Mouse (Mus musculus) stomach, postnatal 0 days (tissue): Measurements from ENCODE around the gene Ggt7. TPM values are rescaled to one million over a fixed set of nuclear protein-coding genes. Genes with fewer than 3 reads are reported as not detected.

Experiments
- ATAC-seq: fragments of 200-750 bp; cut with Nextera tagmentation; 2 replicates; pipeline ENCODE4 v1.8.0; 2017; ENCODE audit not compliant: low FRiP score, low TSS enrichment
- DNase-seq: peaks from one replicate; pipeline ENCODE4 v3.0.0-alpha.2; 2016; ENCODE audit warnings: low spot score
- H3K27ac ChIP-seq: fragments of 300-500 bp; sonication (generic); replicated peaks from 2 replicates; pipeline ENCODE4 v1.5.1; 2014; ENCODE audit warnings: mild to moderate bottlenecking, control low read depth
- H3K27me3 ChIP-seq: fragments of 300-500 bp; sonication (generic); 2 replicates; pipeline ENCODE4 v1.6.1; 2014; ENCODE audit warnings: low read length; ENCODE audit not compliant: control insufficient read depth, insufficient read depth
- H3K36me3 ChIP-seq: fragments of 300-500 bp; sonication (generic); 2 replicates; pipeline ENCODE4 v1.6.1; 2014; ENCODE audit warnings: low read length, mixed read lengths; ENCODE audit not compliant: control insufficient read depth, insufficient read depth
- H3K4me1 ChIP-seq: fragments of 300-500 bp; sonication (generic); replicated peaks from 2 replicates; pipeline ENCODE4 v1.6.1; 2014; ENCODE audit warnings: antibody characterized with exemption; ENCODE audit not compliant: control insufficient read depth, insufficient read depth
- H3K4me2 ChIP-seq: fragments of 300-500 bp; sonication (generic); replicated peaks from 2 replicates; pipeline ENCODE4 v1.6.1; 2014; ENCODE audit warnings: low read depth, mild to moderate bottlenecking, control low read depth, moderate library complexity
- H3K4me3 ChIP-seq: fragments of 300-500 bp; sonication (generic); 2 replicates; pipeline ENCODE4 v1.5.1; 2014; ENCODE audit warnings: low read depth, low read length, control low read depth
- H3K9ac ChIP-seq: fragments of 300-500 bp; sonication (generic); 2 replicates; pipeline ENCODE4 v1.6.1; 2014; ENCODE audit warnings: mild to moderate bottlenecking, low read length, control low read depth, mixed read lengths
- H3K9me3 ChIP-seq: fragments of 300-500 bp; sonication (generic); 2 replicates; pipeline ENCODE4 v1.6.1; 2016; ENCODE audit warnings: low read length; ENCODE audit not compliant: control insufficient read depth
- CTCF ChIP-seq: IDR thresholded peaks from 2 replicates; pipeline ENCODE4 v1.5.1; 2016; ENCODE audit warnings: antibody characterized with exemption, low read depth, mild to moderate bottlenecking, moderate library complexity
- EP300 ChIP-seq: optimal IDR thresholded peaks from 2 replicates; pipeline ENCODE3; 2016; ENCODE audit warnings: antibody characterized with exemption
- WGBS: fragments of 180-500 bp; shearing (Covaris S2); extraction: QIAGEN DNeasy Blood & Tissue Kit; methylation state at CpG from one replicate; pipeline ENCODE4 v1.1.7; 2014; 5-methylcytosine and 5-hydroxymethylcytosine counted together
- polyA plus RNA-seq: library from polyadenylated mRNA; unstranded; fragments of >200 nt; fragmentation: Nextera tagmentation; extraction: Ambion mirVana; gene quantifications from 2 replicates; pipeline ENCODE4 v1.2.1, GENCODE M21; 2015

The Ggt7 gene
- 2.6 and 2.9 TPM in 2 replicates for polyA plus RNA-seq

DNA sequence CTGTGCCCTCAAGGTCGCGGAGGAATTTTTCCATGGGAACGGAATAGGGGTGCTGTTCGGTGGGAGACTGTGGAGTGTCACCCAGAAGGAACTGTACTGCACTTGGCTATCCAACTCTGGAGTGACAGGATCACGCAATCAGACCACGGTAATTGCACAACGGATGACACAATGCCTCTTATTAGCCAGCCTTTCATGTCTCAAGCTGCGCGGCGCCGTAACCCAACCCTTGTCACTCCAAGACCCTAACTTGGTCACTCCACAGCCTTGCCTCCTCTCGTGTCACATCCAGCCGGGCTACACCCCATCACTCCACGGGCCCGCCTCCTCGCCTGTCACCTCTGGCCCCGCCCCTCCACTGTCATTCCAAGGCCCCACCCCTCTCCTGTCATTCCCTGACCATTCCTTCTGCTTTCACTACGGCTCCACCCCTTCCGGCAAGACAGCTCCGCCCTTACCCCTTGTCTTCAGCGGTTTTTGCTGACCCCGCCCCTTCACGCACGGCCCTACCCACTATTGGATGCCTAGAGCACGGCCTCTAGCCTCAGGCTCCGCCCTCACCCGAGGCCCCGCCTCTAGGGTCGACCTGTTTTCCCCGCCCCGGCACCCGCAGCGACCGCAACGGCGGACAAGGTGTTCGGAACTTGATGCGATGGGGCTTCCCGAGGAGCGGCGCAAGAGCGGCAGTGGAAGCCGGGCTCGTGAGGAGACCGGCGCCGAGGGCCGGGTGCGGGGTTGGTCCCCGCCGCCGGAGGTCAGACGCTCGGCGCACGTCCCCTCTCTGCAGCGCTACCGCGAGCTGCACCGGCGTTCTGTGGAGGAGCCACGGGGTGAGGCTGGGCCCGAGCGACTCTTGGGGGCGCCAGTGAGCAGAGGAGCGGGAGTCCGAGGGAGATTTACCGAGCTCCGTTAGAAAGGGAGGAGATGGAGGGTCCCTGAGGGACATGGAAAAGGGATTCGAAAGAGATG is at the start of gene Ggt7, which contains the start of gene Acss2:
Gene Ggt7, minus strand, starts transcription at position 783 of the 969 bp plus-strand sequence.
Gene Acss2, plus strand, starts transcription at position 494 of the 969 bp plus-strand sequence.
- Histone ChIP-seq H3K4me1 (no peaks in the 10 kb centered on the region), H3K27ac (peak within 1 kb of the TSS; percentile 71), H3K9ac (peak within 1 kb of the TSS; percentile 61), H3K4me2 (peak within 1 kb of the TSS; percentile 87), H3K4me3 (peak within 1 kb of the TSS; percentile 77), H3K27me3 (no peaks in the 10 kb centered on the region), H3K36me3 (no peaks in the 10 kb centered on the region), H3K9me3 (no peaks in the 10 kb centered on the region)
- WGBS, result 3% methylated on average over 70 of the region's 70 CpGs
- TF ChIP-seq CTCF (peak; percentile 90), EP300 (no peak)
- ATAC-seq (peak; percentile 99), DNase-seq (peak; percentile 99)

DNA sequence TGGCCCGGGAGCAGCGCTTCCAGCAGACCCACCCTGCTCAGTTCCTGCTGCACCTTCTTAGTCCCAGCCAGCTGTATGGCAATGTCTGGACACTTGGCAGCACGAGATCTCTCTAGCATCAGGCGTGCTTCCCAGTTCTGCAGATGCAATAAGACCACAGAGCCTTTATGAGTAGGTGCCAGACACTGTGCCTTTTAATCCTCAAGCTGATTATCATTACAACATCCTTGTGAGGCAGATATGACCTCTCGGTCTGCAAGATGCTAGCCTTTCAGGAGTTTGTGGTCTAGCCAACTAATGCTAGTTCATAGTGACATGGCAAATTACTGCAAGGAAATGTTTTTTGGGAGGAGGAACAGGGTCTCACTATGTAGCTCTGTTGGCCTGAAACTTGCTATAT is 49.7 kb upstream of the Ggt7 start:
- ATAC-seq, result no peak
- H3K4me2 ChIP-seq, result no peak overlapping the region
- TF ChIP-seq EP300, result no peak
- TF ChIP-seq CTCF, result no peak
- H3K36me3 ChIP-seq, result peaks cover 3% of the 10 kb centered on the region; the same call in 1 of the 2 replicates
- H3K4me1 ChIP-seq, result no peaks in the 10 kb centered on the region
- no peaks in the 10 kb centered on the region for H3K27me3 ChIP-seq
- no peak overlapping the region for H3K27ac ChIP-seq
- no peak overlapping the region for H3K9ac ChIP-seq
- no peak overlapping the region for H3K4me3 ChIP-seq
- H3K9me3 ChIP-seq, result no peaks in the 10 kb centered on the region
- 69% methylated on average over 5 of the region's 5 CpGs for WGBS
- DNase-seq, result no peak

DNA sequence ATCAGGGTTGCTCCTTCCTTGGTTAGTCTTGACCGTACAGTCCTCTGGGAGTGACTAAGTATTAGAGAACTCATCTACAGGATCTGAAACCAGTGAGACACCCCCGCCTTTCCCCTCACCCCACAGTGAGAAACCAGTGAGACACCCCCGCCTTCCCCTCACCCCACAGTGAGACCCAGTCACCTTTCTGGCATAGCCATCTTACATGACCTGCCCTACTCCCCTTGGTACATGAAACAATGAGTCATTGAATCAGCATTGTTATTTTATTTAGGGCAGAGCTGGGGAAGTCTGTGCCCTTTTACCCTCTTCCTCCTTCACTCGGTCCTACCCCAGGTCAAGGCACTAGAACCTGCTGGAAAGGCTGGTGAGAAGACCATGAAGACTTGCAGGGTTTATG is 44.9 kb upstream of the Ggt7 start:
- no peak overlapping the region for H3K9ac ChIP-seq
- peaks cover 3% of the 10 kb centered on the region; the same call in 1 of the 2 replicates for H3K36me3 ChIP-seq
- H3K4me2 ChIP-seq, result no peak overlapping the region
- 79% methylated on average over 4 of the region's 4 CpGs for whole genome bisulfite sequencing
- H3K4me1 ChIP-seq, result no peaks in the 10 kb centered on the region
- H3K4me3 ChIP-seq, result no peak overlapping the region
- no peaks in the 10 kb centered on the region for H3K9me3 ChIP-seq
- no peaks in the 10 kb centered on the region for H3K27me3 ChIP-seq
- ATAC-seq (peak; percentile 85), DNase-seq (no peak)
- H3K27ac ChIP-seq, result no peak overlapping the region
- TF ChIP-seq EP300 (no peak), CTCF (no peak)

DNA sequence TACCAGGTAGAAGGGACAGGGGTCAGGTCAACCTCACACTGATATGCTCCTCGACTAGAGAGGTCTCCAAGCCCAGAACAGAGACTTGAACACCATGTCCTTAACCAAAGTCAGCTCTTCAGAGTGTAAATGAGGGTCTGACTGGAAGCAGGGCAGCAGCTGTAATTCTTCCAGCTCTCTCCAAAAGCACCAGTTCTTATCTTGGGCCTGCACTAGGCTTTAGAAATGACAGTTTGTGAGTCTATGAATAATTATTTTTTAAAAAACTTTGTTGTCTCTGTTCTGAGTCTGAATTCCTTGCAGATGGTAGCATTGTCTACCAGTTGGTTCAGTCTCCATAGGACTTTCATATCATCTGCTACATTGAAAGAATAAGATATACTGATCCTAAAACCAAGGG is 44.2 kb upstream of the Ggt7 start:
- H3K27ac ChIP-seq, result no peak overlapping the region
- DNase-seq (no peak), ATAC-seq (no peak)
- no peak for TF ChIP-seq CTCF
- no peak for TF ChIP-seq EP300
- no peaks in the 10 kb centered on the region for H3K4me1 ChIP-seq
- peaks cover 3% of the 10 kb centered on the region; the same call in 1 of the 2 replicates for H3K36me3 ChIP-seq
- no peak overlapping the region for H3K9ac ChIP-seq
- H3K4me3 ChIP-seq, result no peak overlapping the region
- H3K4me2 ChIP-seq, result no peak overlapping the region
- H3K9me3 ChIP-seq, result no peaks in the 10 kb centered on the region
- H3K27me3 ChIP-seq, result no peaks in the 10 kb centered on the region
- WGBS, result 48% methylated on average over 1 of the region's 1 CpGs

DNA sequence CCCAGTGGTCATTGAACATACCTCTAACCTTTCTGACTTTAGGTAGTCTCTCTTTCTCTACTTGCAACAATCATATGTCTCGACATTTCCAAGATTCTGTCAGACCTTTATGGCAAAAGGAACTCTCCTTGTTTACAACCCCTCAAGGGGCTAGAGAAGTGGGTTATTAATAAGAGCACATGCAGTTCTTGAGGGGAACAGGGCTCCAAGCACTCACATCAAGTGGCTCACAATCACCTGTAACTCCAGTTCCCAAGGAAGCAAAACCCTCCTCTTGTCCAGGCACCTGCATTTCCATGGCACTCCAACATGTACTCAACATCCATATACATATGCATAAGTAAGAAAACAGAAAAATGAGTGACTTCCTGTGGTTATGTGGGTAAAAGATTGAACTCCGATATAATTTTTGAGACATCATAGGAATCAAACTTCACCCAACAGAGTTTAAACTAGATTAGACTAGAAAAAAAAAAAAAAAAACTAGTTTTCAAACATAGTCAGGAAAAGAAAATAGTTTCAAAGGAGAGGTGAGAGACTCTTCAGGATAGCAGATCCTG is 36.5 kb upstream of the Ggt7 start:
- DNase-seq, result no peak

DNA sequence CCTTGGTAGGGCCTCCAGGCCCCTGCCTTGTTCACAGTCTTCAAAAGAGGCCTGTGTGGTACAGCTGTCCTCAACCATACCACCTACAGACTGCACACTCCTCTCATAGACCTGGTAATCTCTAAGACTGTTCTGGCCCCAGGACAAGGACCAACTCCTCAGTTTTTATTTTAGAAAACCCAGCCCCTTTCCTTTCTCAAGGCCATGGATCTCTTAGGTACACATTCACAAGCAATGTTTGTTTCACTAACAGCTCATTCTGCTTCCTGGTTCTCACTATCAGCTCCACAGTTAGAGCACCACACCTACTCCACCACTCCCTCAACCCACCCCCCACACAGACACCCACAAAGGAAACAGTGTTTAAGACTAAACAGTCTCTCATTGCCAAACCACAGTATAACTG is 34.9 kb upstream of the Ggt7 start:
- TF ChIP-seq CTCF (no peak), EP300 (no peak)
- Histone ChIP-seq H3K4me3 (no peak overlapping the region), H3K4me2 (no peak overlapping the region), H3K9me3 (no peaks in the 10 kb centered on the region), H3K36me3 (no peaks in the 10 kb centered on the region), H3K9ac (no peak overlapping the region), H3K27me3 (no peaks in the 10 kb centered on the region), H3K4me1 (no peaks in the 10 kb centered on the region), H3K27ac (peak overlapping the region; percentile 86)
- DNase-seq, result peak; percentile 77
- peak; percentile 96 for ATAC-seq

More for the DNA sequence above, 36.5 kb upstream of the Ggt7 start:
- no peaks in the 10 kb centered on the region for H3K36me3 ChIP-seq
- WGBS, result 91% methylated on average over 2 of the region's 2 CpGs
- H3K27me3 ChIP-seq, result no peaks in the 10 kb centered on the region
- no peak for TF ChIP-seq EP300
- TF ChIP-seq CTCF, result no peak
- no peak overlapping the region for H3K4me3 ChIP-seq
- no peak for ATAC-seq
- H3K4me1 ChIP-seq, result no peaks in the 10 kb centered on the region
- H3K27ac ChIP-seq, result no peak overlapping the region
- no peak overlapping the region for H3K9ac ChIP-seq
- no peaks in the 10 kb centered on the region for H3K9me3 ChIP-seq
- no peak overlapping the region for H3K4me2 ChIP-seq
